Mouse (Mus musculus) myocyte (in vitro differentiated cells): ENCODE measurements around the gene Gpr87.

ENCODE experiments used
- CEBPB ChIP-seq: IDR thresholded peaks from 2 replicates; pipeline ENCODE4 v1.6.1; 2011; ENCODE audit warnings: mild to moderate bottlenecking, moderate library complexity; ENCODE audit not compliant: poor library complexity, insufficient read depth, severe bottlenecking
- MAX ChIP-seq: IDR thresholded peaks from one replicate; pipeline ENCODE4 v1.6.1; 2011; ENCODE audit warnings: low read depth, mild to moderate bottlenecking, control low read depth
- MYOD1 ChIP-seq, 3 experiments: IDR thresholded peaks; one replicate each; pipeline ENCODE4 v1.6.1; 2011; ENCODE audit warnings: control low read depth in 2 of 3, low read depth in 2 of 3, mild to moderate bottlenecking in 2 of 3, moderate library complexity in 1 of 3; ENCODE audit not compliant: insufficient read length in 2 of 3, control insufficient read depth in 1 of 3
- MYOG ChIP-seq, 3 experiments: IDR thresholded peaks; one replicate each; pipeline ENCODE4 v1.6.1; 2011; ENCODE audit warnings: control low read depth in 2 of 3, low read depth in 2 of 3, mild to moderate bottlenecking in 2 of 3; ENCODE audit not compliant: insufficient read length in 2 of 3, control insufficient read depth in 1 of 3, insufficient read depth in 1 of 3
- POLR2A ChIP-seq: IDR thresholded peaks from one replicate; pipeline ENCODE4 v1.6.1; 2011; ENCODE audit warnings: low read depth, mild to moderate bottlenecking, control low read depth, moderate library complexity; ENCODE audit not compliant: insufficient read length
- POLR2AphosphoS2 ChIP-seq: IDR thresholded peaks from one replicate; pipeline ENCODE4 v1.6.1; 2011; ENCODE audit warnings: low read depth, control low read depth; ENCODE audit not compliant: insufficient read length
- TCF12 ChIP-seq: IDR thresholded peaks from one replicate; pipeline ENCODE4 v1.6.1; 2011; ENCODE audit warnings: mild to moderate bottlenecking, control low read depth; ENCODE audit not compliant: poor library complexity, insufficient read depth, severe bottlenecking

DNA sequence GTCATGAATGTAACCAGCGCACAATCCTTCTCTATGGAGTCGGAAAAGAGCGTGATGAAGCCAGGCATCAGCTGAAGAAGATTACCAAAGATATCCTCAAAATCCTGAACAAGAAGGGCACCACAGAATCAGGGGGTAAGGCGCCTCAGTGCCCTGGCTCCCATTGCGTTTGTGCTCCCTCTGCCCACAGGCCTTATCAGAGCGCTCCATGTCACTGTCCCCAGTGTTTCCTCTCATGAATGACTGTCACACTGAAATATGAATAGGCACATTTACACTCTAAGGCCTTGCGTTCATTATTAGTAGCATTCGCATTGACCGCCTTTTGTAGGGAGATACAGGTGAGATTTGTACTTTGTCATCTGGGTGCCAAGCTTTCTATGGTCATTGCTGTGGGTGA, 32.8 kb upstream of the Gpr87 start:
- TF ChIP-seq CEBPB (no peak), MAX (no peak), POLR2A (no peak), MYOG (IDR thresholded peaks at IDR 0.05; ENCODE audit: control insufficient read depth in 1 of 3, insufficient read depth in 1 of 3, insufficient read length in 2 of 3, low read depth in 2 of 3) (no peak), TCF12 (no peak), MYOD1 (IDR thresholded peaks at IDR 0.05; ENCODE audit: control insufficient read depth in 1 of 3, insufficient read length in 2 of 3, low read depth in 2 of 3) (no peak), POLR2AphosphoS2 (no peak)
